Mouse (Mus musculus) yolk sac, embryonic 10.5 days (tissue): ENCODE results near the gene Gm3317.
"Not testable (repeated sequence)": the region's sequence is repeated elsewhere in the genome, so short reads cannot be mapped to it uniquely, and the experiment has no call there.

Experiments used
- DNase-seq: peaks from one replicate; pipeline ENCODE4 v3.0.0-alpha.2; 2017; ENCODE audit warnings: low spot score

The Gm3317 gene

GRCm38 (mm10) chr14:5164235-5164634 lies at the start of gene Gm3317:
Gene Gm3317 (plus strand): TSS chr14:5164535.
- not testable (repeated sequence) for DNase-seq

DNA sequence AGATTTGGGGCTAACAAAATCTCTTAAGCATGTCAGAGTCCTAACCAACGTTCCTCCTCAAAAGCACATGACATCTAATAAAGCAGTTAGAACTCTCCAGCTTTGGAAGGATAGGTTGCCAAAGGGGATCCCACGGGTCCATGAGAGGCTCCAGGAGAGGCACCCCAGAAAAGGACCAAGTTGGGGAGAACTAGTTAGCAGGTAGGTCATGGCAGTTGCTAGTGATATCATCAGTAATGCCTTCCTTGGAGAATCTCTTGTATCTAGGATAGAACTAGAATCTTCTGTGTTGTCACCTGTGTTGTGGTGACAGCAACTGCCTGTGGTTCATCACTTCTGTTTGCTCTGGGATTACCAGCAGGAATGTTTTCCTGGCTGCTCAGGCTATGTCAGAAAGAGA lies 33.1 kb upstream of the Gm3317 start, which contains the start of gene Gm8279:
Gene Gm8279, plus strand, starts transcription at position 301 of the 400 bp plus-strand sequence.
- not testable (repeated sequence) for DNase-seq

- not testable (repeated sequence) for DNase-seq
Observed at GRCm38 (mm10) chr14:5185493-5185892, 21.2 kb downstream of the Gm3317 start, which contains the start of gene Gm8271. Gene Gm8271 (plus strand): TSS chr14:5185793.
